Mouse (Mus musculus): ENCODE results near the gene Cbx7. TPM values are rescaled to one million over a fixed set of nuclear protein-coding genes. Genes with fewer than 3 reads are reported as not detected.

Gene Cbx7
- polyA plus RNA-seq (2015; fragmentation: Nextera tagmentation; extraction: Ambion mirVana): 3.1 and 4.2 TPM in 2 replicates

GRCm38 (mm10) chr15:79970940-79971339, at the start of gene Cbx7:
Cbx7 (minus strand) TSS chr15:79971119.

GRCm38 (mm10) chr15:80014321-80015210, 43.6 kb upstream of the Cbx7 start, which contains the start of gene Pdgfb:
Pdgfb (minus strand) TSS chr15:80014977.

GRCm38 (mm10) chr15:79891436-79892212, 79.3 kb downstream of the Cbx7 start, which contains the start of gene Apobec3:
Apobec3 (plus strand) TSS chr15:79891659.

Small RNA genes lying within 50 kb of the gene (microRNA-seq; reads per million reads assigned to microRNA genes)
- 0.87 reads per million for gene Mir7213

Other genes with a start within 250 kb of the Cbx7 start
- gene Sun2, start 228.6 kb downstream of the Cbx7 start, polyA plus RNA-seq (2015; fragmentation: Nextera tagmentation; extraction: Ambion mirVana): 2.1 and 2.8 TPM in 2 replicates
- gene Dnal4, start 193.3 kb downstream of the Cbx7 start, polyA plus RNA-seq (2015; fragmentation: Nextera tagmentation; extraction: Ambion mirVana): 44.9 and 49.0 TPM in 2 replicates
- 67.2 and 72.9 TPM in 2 replicates for gene Nptxr, start 166.4 kb downstream of the Cbx7 start, polyA plus RNA-seq (2015; fragmentation: Nextera tagmentation; extraction: Ambion mirVana)
- 1.0 and 1.7 TPM in 2 replicates for gene Npcd, start 136.9 kb downstream of the Cbx7 start, polyA plus RNA-seq (2015; fragmentation: Nextera tagmentation; extraction: Ambion mirVana)
- 58.2 and 60.4 TPM in 2 replicates for gene Cbx6, start 136.4 kb downstream of the Cbx7 start, polyA plus RNA-seq (2015; fragmentation: Nextera tagmentation; extraction: Ambion mirVana)
- 5.9 and 8.0 TPM in 2 replicates for gene Apobec3, start 79.5 kb downstream of the Cbx7 start, polyA plus RNA-seq (2015; fragmentation: Nextera tagmentation; extraction: Ambion mirVana)
- 11.0 and 11.7 TPM in 2 replicates for gene Pdgfb, start 43.9 kb upstream of the Cbx7 start, polyA plus RNA-seq (2015; fragmentation: Nextera tagmentation; extraction: Ambion mirVana)
- gene Syngr1, start 120.2 kb upstream of the Cbx7 start, polyA plus RNA-seq (2015; fragmentation: Nextera tagmentation; extraction: Ambion mirVana): 64.6 and 75.2 TPM in 2 replicates
- gene Rpl3, start 120.7 kb upstream of the Cbx7 start, polyA plus RNA-seq (2015; fragmentation: Nextera tagmentation; extraction: Ambion mirVana): 515 and 526 TPM in 2 replicates
- gene Tab1, start 162.0 kb upstream of the Cbx7 start, polyA plus RNA-seq (2015; fragmentation: Nextera tagmentation; extraction: Ambion mirVana): 26.9 and 27.9 TPM in 2 replicates
- 19.0 and 21.9 TPM in 2 replicates for gene Mgat3, start 202.6 kb upstream of the Cbx7 start, polyA plus RNA-seq (2015; fragmentation: Nextera tagmentation; extraction: Ambion mirVana)